Mouse (Mus musculus) embryo, embryonic 11 days (tissue): ENCODE measurements at regions not wholly inside any gene's neighbourhood (a gene's known extent, or its start where the extent isn't known, plus 50 kb on each side); places are given as distances from the start of the nearest gene placed in this dataset.

Experiments used
- DNase-seq: peaks from one replicate; pipeline ENCODE4 v3.0.0-alpha.2; 2015

DNA sequence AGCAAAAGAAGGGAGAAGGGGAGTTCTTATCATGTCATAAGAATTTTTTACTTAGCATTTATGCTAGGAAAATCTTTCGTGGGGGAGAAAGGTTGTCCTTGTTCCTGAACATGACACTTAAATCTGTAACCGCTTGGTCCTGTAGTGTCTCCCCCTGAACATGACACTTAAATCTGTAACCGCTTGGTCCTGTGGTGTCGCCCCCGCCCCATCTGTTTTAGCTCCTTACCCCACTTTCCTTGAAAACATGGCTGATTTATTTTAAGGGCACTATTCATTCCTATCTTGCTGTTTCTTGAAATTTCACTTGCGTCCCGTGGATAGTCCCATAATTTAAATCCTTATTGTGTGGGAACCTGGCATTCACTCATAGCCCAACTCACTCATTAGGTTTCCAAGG lies 82.2 kb downstream of the Rap2a start:
- no peak for DNase-seq

DNA sequence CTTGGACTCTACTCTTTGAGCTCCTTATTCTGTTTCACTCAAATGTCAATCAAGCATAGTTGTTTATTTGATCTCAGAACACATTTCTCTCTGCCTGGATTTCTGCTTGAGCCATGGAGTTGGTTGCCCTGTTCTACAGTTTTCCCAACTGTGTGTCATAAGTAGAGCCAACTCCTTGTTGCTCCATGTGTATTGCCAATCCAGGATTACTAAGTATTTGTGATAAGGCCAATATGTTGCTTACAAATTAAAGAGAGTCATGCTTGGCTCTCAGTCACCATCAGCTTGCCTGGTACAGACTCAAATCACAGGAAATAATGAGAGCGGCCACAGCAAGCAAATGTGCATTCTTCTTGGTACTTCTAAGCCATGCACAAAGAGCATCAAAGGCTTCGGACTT lies 82.7 kb downstream of the Rap2a start:
- no peak for DNase-seq

DNA sequence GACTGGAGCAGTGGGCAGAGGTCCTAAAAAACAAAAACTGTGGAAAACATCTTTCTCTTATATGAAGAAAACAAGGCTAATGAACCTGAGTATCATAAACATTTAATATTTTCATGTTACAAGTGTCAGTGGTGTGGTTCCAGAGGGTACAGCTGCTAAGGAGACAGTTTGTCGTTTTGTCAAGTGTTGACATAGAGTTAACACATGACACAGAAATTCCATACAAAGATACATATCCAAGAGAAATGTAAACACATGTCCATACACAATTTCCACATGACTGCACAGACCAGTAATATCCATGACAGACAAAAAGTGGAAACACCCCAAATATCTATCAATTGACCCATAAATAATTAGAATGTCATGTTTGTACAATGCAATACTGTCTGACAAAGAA lies 88.7 kb downstream of the Rap2a start:
- DNase-seq: no peak

DNA sequence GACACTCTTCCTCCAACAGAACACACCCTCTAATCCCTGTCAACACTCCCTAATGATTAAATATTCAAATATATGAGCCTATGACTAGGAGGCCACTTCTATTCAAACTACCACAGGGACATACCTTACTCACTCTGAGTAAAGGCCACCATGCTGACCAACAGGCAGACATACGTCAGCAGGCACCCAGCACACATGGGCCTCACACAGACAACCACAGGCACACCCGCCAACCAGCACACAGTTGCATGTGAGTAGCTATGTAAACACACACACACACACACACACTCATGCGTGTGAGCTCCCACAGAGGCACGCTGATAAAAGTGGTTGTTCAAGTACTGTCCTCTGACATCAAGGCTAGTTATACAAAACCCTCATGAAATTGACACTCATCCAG lies 89.8 kb downstream of the Rap2a start:
- DNase-seq: no peak

DNA sequence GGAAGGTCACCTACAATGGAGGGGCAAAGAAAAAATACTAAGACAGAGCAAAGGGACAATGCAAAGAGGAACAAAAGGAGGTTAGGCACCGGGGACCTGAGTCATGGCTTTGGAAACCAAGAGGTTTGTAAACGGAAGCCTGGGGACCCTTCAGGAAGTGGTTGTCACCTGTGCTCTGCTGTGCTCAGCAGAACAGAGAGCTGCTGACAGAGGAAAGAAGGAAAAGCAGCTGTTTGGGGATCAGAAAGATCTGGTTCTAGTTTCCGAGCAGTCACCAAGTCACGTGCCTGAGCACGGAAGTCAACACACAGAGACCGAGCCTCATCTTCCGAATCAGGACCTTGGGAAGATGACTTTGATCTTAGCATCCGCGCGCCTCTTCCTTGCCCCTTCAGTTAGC lies 94.0 kb downstream of the Rap2a start:
- DNase-seq: peak; percentile 2

DNA sequence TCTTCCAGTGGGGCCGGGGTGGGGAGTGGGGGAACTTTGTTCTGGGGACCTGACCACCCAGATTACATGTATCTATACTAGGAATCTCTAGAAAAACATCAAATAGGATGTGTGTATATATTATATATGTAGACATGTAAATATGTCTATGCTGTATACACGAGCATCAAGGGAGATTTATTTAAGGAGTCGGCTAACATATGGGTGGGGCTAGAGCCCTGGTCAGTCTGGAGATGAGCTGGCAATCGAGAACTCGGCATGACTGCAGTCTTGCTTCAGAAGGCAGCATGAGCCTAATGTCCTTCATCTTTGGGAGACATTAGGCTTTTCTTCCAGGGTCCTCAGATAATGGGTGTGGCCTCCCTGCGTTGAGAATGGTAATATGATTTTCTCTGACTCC lies 97.0 kb downstream of the Rap2a start:
- DNase-seq: no peak

DNA sequence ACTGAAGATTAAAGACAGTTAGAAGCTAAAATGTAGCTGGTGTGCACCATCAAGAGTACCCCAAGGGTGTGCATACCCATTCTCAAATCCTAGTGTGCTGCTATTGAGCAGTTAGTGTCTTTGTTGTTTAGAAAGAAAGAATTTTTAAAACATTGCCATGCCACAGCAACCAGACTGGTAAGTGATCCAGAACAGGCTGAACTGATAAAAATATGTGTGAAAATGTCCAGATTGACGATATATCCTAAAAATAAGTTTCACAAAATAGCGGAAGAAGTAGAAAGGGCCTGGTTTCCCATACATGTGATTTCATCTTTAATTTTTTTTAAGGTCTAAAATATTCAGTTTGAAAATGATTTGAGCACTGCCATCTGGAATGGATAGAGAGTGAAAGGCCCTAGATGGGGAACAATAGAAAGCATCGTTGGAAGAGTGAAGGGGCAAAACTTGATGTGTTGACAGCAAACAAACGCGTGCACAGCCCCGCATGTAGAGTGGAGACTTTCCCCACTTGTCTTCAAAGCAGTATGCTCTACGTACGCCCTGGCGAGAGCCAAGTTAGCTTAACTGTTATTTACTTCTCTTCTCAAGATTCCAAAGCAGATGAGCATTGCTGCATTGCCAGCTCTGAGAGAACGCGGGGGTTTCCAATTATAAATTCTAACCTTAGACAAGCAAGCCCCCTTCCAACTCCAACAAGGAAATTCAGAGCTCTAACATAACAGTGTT lies 100.3 kb downstream of the Rap2a start:
- no peak for DNase-seq

DNA sequence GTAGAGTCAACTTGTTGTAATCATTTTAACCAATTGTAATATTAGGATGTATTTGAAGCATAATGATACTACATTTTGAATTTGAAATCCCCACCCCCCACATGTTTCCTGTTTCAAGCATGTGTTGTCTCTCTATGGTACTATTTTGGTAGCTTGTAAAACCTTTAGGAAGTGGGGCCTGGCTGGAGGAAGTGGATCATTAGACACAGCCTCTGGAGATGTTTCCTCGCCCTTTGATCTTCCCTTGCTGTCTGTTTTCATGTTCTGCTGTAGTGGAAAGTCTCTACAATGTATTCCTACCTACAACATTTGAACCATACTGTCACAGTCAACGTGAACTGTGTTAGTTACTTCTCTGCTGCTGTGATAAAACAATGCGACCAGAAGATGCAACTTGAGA lies 105.6 kb downstream of the Rap2a start:
- no peak for DNase-seq

DNA sequence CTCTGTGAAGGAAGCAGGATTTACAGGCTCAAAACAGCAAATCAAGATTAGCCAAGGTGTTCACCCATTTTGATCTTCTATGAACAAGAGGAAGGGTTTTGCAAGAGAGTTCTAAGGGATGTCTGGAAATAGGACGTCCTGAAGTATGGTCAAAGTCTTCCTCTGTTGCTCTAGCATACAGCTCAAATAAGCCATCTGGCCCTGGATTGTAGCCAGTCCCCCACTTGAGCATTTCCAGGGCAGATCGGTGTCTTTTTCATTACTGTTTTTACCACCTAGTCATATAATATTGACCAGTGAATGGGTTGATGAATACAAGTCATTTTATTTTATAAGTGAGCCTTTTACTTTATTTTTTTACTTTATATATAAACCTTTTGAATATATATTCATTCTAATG lies 113.9 kb downstream of the Rap2a start:
- no peak for DNase-seq

DNA sequence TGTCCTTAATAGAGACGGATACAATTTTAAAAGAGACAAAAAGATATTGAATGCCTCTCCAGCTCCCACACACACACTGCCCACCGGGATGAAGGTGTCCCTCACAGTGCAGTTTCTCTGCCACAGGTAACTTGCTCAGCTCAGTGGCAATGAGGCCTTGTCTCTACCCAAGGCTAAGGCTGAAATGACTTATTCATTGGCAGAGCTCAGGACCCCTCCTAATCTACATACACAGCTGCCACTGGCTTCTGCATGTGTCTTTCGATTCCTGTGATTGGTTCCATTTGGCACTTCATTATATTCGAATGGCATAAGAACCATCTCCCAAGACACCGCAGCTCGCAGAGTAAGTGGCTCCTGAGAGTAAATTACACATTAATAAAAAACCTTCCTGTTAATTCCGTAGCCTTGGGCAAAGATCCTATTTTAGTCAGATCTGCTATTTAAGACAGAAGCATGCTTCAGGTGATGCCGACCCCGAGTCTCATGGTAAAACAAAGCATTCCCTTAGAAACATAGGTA lies 122.2 kb downstream of the Rap2a start:
- no peak for DNase-seq

DNA sequence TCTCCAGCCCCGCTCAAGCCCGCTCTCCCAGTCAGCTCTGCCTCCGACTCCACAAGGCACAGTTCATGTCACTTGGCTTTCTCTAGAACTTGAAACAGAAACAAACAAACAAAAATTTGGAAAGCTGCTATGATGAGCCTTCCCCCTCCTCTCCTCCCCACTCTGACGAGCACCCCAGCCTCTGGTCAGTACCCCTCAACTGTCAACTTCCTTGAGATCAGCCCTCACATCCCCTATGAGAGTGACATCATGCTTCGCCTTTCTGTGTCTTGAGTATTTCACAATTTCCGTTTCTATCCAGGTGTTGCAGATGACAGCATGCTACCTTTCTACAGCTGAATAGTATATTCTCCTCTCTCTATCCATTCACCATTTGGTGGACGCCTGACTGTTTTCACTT lies 123.3 kb downstream of the Rap2a start:
- no peak for DNase-seq

DNA sequence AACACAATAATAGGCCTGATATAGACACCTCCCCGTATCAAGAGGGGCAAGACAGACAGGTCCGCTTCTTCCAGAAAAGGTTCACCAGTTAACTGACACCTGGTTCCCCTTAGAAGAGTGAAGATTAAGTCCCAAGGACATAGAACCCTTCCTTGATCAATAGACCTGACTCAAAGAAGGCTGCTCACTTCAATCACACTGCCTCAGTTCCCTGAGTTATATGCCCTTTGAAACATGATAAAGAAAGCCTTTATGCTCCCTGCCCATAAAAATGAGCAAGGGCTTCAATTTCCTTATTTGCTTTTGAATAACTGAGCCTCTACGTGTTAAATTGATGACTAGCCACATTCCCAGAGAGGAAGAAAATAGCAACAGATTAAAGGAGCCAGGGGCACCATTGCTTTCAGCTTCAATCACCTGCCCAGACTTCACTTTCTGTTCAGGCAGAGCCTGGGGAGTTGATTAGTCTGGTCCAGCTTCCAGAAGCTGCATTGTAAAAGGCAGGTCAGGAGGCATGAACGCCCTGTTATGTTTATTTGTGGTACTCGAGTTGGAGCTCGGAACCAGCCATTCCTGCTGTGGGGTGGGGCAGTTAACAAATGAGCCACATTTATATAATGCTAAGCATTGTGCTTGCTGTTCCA lies 125.7 kb downstream of the Rap2a start:
- DNase-seq: no peak

DNA sequence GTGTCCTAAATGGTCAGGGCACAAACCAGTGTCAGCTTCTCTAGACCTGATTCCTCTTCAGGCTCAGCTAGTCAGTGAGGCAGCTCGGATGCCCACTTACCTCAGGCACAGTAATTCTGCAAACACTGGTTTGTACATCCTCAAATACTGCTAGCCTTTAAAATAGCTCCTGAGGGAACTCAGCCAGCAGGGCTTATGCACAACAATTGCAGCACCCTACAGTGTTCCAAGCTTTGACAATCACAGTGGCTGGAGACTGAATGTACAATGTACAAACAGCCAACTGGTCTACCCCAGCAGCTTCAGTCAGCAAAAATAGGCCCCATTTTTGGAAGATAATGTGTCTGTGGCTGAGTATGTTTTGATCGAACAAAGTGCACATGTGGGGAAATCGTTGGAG lies 129.6 kb downstream of the Rap2a start:
- DNase-seq: no peak

DNA sequence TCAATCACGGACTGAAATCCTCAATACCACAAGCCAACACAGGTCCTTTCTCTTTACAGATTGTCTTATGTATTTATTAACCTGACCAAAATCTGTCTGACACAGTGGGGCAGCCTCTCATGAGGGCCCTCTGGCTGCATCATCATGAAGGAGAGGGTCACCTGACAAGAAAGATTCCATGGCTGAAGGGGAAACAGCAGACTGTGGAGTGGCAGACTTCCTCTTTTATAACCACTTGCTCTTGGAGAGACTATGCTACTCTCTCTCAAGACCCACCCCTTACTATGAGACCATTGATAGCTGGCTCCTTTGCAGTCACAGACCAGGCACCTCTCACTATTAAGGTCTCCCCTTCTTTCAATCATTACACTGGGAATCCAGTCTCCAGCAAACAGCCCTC lies 133.1 kb downstream of the Rap2a start:
- DNase-seq: no peak

DNA sequence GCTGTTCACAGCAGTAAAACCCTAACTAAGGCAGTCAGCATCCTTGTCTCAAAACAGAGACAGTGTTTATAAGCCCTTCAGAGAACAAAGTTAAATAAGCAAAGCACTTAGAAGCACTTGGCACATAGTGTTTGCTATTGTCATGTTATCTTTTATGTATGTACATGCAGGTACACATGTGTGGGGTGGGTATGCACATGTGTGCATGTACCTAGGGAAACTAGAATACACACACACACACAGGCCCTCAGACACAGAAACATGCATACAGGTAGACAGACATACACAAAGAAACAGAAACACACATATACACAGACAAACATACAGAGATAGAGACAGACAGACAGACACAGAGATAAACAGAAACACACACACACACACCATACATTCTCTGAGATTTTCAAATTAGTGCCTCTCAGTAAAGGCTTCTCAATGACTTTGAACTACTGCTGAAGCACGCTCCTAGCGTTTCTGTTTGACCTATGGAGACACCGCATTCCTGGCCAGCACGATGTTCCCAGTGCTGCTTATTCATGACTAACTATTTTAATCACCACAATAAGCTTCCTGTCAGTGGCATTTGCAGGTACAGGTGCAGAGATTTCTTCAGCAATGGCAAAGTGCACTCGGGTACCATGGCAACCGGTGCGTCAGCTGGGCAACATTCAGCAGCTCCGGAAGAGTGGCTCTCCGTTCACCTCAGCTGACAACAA lies 148.1 kb downstream of the Rap2a start:
- peak; percentile 6 for DNase-seq

DNA sequence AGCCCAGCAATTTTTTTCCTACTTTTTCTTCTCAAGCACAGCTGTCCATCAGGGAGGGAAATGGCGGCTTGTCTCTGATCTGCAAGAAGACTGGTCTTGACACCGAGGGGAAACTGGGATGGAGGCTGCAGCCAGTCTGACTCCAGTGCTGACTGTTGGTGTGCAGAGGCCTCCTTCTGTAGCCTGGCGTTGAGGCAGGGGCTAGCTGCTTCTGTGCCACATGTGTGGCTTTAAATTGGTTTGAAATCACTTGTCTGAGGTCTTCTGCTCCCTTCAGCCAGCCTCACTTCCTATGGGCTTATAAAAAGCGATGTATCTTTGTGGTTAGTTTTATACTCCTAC lies 148.7 kb downstream of the Rap2a start:
- DNase-seq: no peak

DNA sequence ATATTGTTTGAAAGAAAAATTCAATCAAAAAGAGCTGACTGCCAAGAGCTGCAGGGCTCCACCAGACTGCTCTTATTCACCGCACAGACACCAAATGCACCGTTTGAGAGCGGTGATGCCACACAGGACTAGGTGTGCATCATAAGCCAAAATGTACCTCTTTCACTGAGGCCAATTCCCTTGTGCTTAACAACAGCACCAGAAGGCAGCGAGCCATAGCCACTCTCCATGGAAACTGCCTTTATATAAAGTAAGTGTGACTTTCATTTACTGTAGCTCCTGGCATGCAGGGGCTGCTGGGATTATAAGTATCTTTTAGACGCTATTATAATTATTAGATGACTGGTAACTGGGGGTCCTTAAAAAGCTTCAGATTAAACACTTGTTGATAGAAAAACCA lies 154.5 kb downstream of the Rap2a start:
- no peak for DNase-seq

DNA sequence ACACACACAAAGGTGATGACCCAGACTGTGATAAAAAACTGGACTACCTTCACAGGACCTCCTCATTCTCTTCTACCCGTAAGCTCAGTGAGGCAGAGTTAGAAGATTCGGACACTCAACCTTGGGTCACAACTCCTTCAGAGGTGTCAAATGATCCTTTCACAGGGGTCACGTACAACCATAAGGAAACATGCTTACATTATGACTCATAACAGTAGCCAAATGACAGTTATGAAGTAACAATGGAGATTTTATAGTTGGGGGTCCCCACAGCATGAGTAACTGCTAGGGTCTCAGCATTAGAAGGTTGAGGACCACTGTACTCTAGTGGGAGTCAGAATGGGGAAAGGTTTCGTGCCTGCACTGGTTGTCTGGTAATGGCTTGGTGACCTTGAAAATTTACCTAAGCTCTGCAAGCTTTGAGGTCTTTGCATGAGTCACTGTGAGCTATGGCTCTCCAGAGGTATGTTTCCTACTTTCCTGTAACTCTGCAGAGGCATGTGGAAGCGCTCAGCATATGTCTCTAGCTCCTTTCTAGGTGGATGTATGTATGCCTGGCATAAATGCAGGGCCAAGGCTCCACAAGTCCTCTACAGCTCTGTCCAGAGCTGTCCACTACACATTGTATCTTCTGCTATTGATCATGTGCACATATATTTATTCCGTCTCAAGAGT lies 158.6 kb downstream of the Rap2a start:
- DNase-seq: no peak

DNA sequence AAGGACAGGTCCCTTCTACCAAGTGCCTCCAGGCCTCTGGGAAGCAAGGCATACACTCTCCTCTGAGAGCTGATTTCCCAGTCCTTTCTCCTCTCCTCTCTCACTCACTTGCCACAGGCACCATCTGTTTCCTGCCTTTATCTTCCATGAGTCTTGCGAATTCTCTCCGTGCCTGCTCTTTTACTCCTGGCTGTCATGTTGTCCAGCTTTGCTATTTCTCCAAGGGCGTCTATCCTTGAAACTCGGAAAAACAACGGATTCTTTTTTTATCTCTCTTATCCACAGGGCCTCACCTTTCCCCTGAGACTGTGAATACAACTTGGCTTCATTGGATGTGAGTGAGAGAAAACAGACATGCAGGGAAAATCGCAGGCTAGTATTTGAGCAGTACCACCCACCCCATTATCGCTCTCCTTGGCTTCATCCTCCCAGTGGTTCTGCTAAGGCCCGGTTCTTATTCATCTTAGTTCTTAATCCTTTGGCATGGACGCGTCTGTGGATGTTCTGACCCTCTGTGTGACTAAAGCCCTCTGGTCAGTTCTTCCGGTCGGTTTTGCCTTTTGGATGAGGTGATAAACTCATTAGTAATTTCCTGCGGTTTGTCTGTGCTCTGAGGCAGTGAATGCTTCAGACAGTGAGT lies 159.4 kb downstream of the Rap2a start:
- DNase-seq: peak; percentile 8

DNA sequence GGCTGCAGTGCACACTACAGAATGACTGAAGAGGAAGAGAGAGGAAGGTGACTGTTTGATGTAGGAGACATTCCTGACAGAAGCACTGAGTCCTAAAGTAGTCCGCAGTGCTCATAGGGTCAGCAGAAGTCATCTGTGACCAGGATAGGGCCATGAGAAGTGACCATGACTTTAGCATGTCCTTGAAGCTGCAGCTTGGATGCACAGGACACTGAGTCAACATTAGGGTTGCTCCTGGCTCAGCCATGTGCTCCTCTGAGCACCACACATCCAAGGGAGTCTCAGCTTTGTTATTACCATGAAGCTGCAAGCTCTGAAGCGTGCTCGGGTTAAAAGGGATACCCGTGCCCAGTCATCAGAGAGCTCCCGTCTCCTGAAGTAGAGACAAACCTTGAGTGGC lies 164.3 kb downstream of the Rap2a start:
- no peak for DNase-seq

DNA sequence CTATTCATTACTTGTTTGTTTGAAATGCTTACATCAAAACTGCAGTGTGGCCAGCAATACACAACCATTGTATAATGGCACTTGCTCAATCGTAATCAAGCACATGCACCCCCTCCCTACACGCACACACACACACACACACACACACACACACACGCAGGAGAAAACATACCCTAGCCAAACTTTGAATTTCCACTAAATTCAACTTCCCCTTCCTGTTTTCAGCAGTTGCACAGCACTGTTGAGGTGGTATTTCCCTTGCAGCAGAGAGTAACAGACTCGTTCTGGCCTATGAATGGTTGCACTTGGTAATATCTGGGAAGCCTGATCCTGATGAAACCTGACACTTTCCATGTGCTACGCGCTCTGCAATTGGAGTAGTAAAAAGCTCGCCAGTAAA lies 173.8 kb downstream of the Rap2a start:
- DNase-seq: no peak

DNA sequence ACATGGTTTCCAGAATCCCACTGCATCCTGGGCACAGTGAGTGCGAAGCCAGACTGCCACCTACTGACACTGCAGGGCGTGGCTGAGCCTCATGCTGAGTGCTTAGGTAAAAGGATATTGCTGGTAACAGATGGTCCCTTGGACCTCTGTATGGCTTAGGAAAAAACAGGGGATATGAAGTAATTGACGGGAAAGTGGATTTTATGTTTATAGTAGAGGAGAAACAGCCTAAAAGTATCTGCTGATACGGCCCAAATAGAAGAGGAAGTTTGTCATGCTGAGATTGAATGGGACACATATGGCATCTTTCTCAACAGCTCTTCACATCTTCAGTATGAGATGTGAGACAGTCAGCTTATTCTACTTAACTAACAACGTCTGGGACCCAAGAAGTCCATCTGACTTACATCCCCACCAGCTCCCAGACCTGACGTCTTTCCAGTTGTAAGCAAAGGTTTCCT lies 182.1 kb downstream of the Rap2a start:
- DNase-seq: peak; percentile 43

DNA sequence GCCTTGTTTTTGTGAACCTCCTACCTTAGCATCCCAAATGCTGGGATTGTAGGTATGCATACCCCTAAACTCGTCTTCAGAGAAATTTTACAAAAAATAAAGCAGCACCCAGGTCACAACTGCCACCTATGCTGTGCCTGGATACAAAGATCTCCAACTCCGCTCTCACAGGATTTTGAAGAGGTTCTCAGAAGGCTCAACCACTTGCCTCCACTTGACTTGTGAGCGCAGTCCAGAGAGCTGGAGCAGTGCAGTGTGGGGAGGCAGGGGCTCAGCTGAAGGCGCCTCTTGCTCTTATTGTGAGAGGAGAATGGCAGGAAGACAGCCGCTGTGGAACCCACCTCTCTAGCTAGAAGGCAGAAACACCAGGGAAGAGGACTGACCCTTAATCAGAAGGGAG lies 182.9 kb downstream of the Rap2a start:
- DNase-seq: no peak
